ENCODE assay signal across 8 mouse cellular contexts in genomic region chr5:134175696-134176095, GRCm38 (mm10). TPM values are rescaled to one million over a fixed set of nuclear protein-coding genes. Genes with fewer than 3 reads are reported as not detected.
DNase-seq lines count a peak whose midpoint lies in the region; ATAC-seq and TF ChIP-seq lines count a peak whose summit lies in the region.

No protein-coding gene starts in this region.

- H3K4me3 ChIP-seq in cerebellum, adult 2 months (replicated peaks; ENCODE audit: insufficient read depth, low read depth, low read length), result peak overlapping the region; percentile 77
- peak overlapping the region; percentile 98 for H3K4me3 ChIP-seq in neural tube, embryonic 11.5 days (ENCODE audit: low read depth, low read length)
- H3K4me3 ChIP-seq in hindbrain, postnatal 0 days (ENCODE audit: low read length), result peak overlapping the region; percentile 96
- peak overlapping the region; percentile 96 for H3K4me3 ChIP-seq in midbrain, postnatal 0 days (ENCODE audit: low read depth, low read length)

- no peaks in the 10 kb centered on the region for H3K27me3 ChIP-seq in cerebellum, adult 2 months (ENCODE audit: control insufficient read depth, insufficient read depth, low read length)
- H3K27me3 ChIP-seq in neural tube, embryonic 11.5 days (ENCODE audit: control insufficient read depth, insufficient read depth, low read length), result no peaks in the 10 kb centered on the region
- H3K27me3 ChIP-seq in hindbrain, postnatal 0 days (ENCODE audit: insufficient read depth, low read length), result no peaks in the 10 kb centered on the region
- H3K27me3 ChIP-seq in midbrain, postnatal 0 days (ENCODE audit: insufficient read depth, low read length), result no peaks in the 10 kb centered on the region

- H3K36me3 ChIP-seq in neural tube, embryonic 11.5 days (ENCODE audit: control insufficient read depth, insufficient read depth, low read length), result no peaks in the 10 kb centered on the region; the same call in 1 of the 2 replicates
- no peaks in the 10 kb centered on the region for H3K36me3 ChIP-seq in hindbrain, postnatal 0 days (ENCODE audit: insufficient read depth, low read length)
- no peaks in the 10 kb centered on the region for H3K36me3 ChIP-seq in midbrain, postnatal 0 days (ENCODE audit: insufficient read depth, low read length)

- WGBS in cerebellum, adult 2 months, result 9% methylated on average over 10 of the region's 10 CpGs
- 8% methylated on average over 10 of the region's 10 CpGs for WGBS in neural tube, embryonic 11.5 days
- 10% methylated on average over 10 of the region's 10 CpGs for WGBS in hindbrain, postnatal 0 days
- 10% methylated on average over 10 of the region's 10 CpGs for WGBS in midbrain, postnatal 0 days

- no peak for DNase-seq in cerebellum, adult 2 months
- no peak for DNase-seq in cerebellum, postnatal 4 days (ENCODE audit: low spot score in 2 of 2)
- DNase-seq in neural tube, embryonic 11.5 days (ENCODE audit: low spot score), result peak; percentile 21
- DNase-seq in neural tube, embryonic 10.5 days (ENCODE audit: extremely low spot score, low spot score), result no peak
- DNase-seq in hindbrain, postnatal 0 days (ENCODE audit: low spot score), result no peak
- no peak for DNase-seq in midbrain, postnatal 0 days (ENCODE audit: low spot score)
- DNase-seq in left cerebral cortex, postnatal 4 days, result no peak

- peak overlapping the region; percentile 85 for H3K4me2 ChIP-seq in neural tube, embryonic 11.5 days (ENCODE audit: low read depth)
- H3K4me2 ChIP-seq in hindbrain, postnatal 0 days (ENCODE audit: low read depth, low read length), result peak overlapping the region; percentile 66
- H3K4me2 ChIP-seq in midbrain, postnatal 0 days (ENCODE audit: low read depth, low read length, poor library complexity, severe bottlenecking), result peak overlapping the region; percentile 88

- intact Hi-C loops in left cerebral cortex, postnatal 4 days (cut with DNase I), result no loop called here

- no peaks in the 10 kb centered on the region for H3K9me3 ChIP-seq in neural tube, embryonic 11.5 days (ENCODE audit: control insufficient read depth, low read length)
- H3K9me3 ChIP-seq in hindbrain, postnatal 0 days (ENCODE audit: low read length), result no peaks in the 10 kb centered on the region
- no peaks in the 10 kb centered on the region for H3K9me3 ChIP-seq in midbrain, postnatal 0 days (ENCODE audit: low read length)

- H3K27ac ChIP-seq in cerebellum, adult 2 months (ENCODE audit: insufficient read depth, low read length), result no peak overlapping the region
- H3K27ac ChIP-seq in neural tube, embryonic 11.5 days (ENCODE audit: low read depth, low read length), result no peak overlapping the region
- peak overlapping the region; percentile 86 for H3K27ac ChIP-seq in hindbrain, postnatal 0 days
- peak overlapping the region; percentile 87 for H3K27ac ChIP-seq in midbrain, postnatal 0 days (ENCODE audit: low read depth, low read length)

- H3K4me1 ChIP-seq in cerebellum, adult 2 months (ENCODE audit: control insufficient read depth, insufficient read depth, low read length), result no peaks in the 10 kb centered on the region; the same call in 1 of the 2 replicates
- peaks cover 11% of the 10 kb centered on the region for H3K4me1 ChIP-seq in neural tube, embryonic 11.5 days (ENCODE audit: control insufficient read depth, insufficient read depth, low read length)
- H3K4me1 ChIP-seq in hindbrain, postnatal 0 days (ENCODE audit: insufficient read depth, low read length), result peaks cover 4% of the 10 kb centered on the region; the same call in 1 of the 2 replicates
- 0 out of 2 replicates have a peak, but pooled peaks cover 2% of the 10 kb centered on the region for H3K4me1 ChIP-seq in midbrain, postnatal 0 days (ENCODE audit: insufficient read depth, low read length)

- ATAC-seq in neural tube, embryonic 11.5 days (ENCODE audit: insufficient read depth, low FRiP score, low TSS enrichment), result no peak
- no peak for ATAC-seq in hindbrain, postnatal 0 days
- ATAC-seq in midbrain, postnatal 0 days (ENCODE audit: low FRiP score), result no peak
- no peak for ATAC-seq in granulocyte monocyte progenitor cell, adult 5-6 weeks (replicated peaks; ENCODE audit: poor library complexity, severe bottlenecking)

- peak overlapping the region; percentile 76 for H3K9ac ChIP-seq in neural tube, embryonic 11.5 days (ENCODE audit: low read length)
- H3K9ac ChIP-seq in hindbrain, postnatal 0 days (replicated peaks; ENCODE audit: low read length), result peak overlapping the region; percentile 81
- peak overlapping the region; percentile 72 for H3K9ac ChIP-seq in midbrain, postnatal 0 days (replicated peaks; ENCODE audit: low read length, poor library complexity, severe bottlenecking)

- TF ChIP-seq CTCF in cerebellum, adult 2 months (IDR thresholded peaks at IDR 0.05; ENCODE audit: borderline replicate concordance, insufficient read depth, low read depth, low read length), result no peak
- no peak for TF ChIP-seq CTCF in hindbrain, postnatal 0 days (IDR thresholded peaks at IDR 0.05; ENCODE audit: low read depth)
- TF ChIP-seq CTCF in midbrain, postnatal 0 days (IDR thresholded peaks at IDR 0.05), result no peak

- TF ChIP-seq POLR2A in cerebellum, adult 2 months (IDR thresholded peaks at IDR 0.05; ENCODE audit: borderline replicate concordance, insufficient read depth, low read length), result no peak

RNA-seq across cellular contexts. Expression of gene Rcc1l, which starts 0.9 kb away (rescaled TPM):
- polyA plus RNA-seq in cerebellum, adult 2 months (2012; rRNA removed), result 15.7 and 16.5 TPM in 2 replicates
- polyA plus RNA-seq in neural tube, embryonic 11.5 days (2014; fragmentation: Nextera tagmentation; extraction: Ambion mirVana), result 23.6 and 25.4 TPM in 2 replicates
- 20.6 and 23.0 TPM in 2 replicates for total RNA-seq in hindbrain, postnatal 0 days (2014; rRNA removed)
- 21.5 and 21.7 TPM in 2 replicates for polyA plus RNA-seq in hindbrain, postnatal 0 days (2015; fragmentation: Nextera tagmentation; extraction: Ambion mirVana)
- total RNA-seq in midbrain, postnatal 0 days (2014; rRNA removed), result 15.1 and 16.2 TPM in 2 replicates
- polyA plus RNA-seq in midbrain, postnatal 0 days (2015; fragmentation: Nextera tagmentation; extraction: Ambion mirVana), result 20.1 and 21.2 TPM in 2 replicates
- 22.9 and 25.7 TPM in 2 replicates for total RNA-seq in granulocyte monocyte progenitor cell, adult 5-6 weeks (2014; fragmentation: Nextera tagmentation)
- total RNA-seq in granulocyte monocyte progenitor cell, adult 5-6 weeks (2017), result 8.7 and 9.7 TPM in 2 replicates
- 10 to 100 TPM; 21.2 to 23.2 TPM for total RNA-seq in left cerebral cortex, postnatal 4 days (2021)

RNA-seq across cellular contexts. Expression of gene Gtf2ird2, which starts 8.1 kb away (rescaled TPM):
- 17.6 and 18.4 TPM in 2 replicates for polyA plus RNA-seq in cerebellum, adult 2 months (2012; rRNA removed)
- polyA plus RNA-seq in neural tube, embryonic 11.5 days (2014; fragmentation: Nextera tagmentation; extraction: Ambion mirVana), result 6.9 and 8.6 TPM in 2 replicates
- total RNA-seq in hindbrain, postnatal 0 days (2014; rRNA removed), result 14.6 and 19.7 TPM in 2 replicates
- 11.6 and 12.6 TPM in 2 replicates for polyA plus RNA-seq in hindbrain, postnatal 0 days (2015; fragmentation: Nextera tagmentation; extraction: Ambion mirVana)
- total RNA-seq in midbrain, postnatal 0 days (2014; rRNA removed), result 17.3 and 27.0 TPM in 2 replicates
- polyA plus RNA-seq in midbrain, postnatal 0 days (2015; fragmentation: Nextera tagmentation; extraction: Ambion mirVana), result 14.7 and 15.5 TPM in 2 replicates
- 1.3 and 15.1 TPM in 2 replicates for total RNA-seq in granulocyte monocyte progenitor cell, adult 5-6 weeks (2014; fragmentation: Nextera tagmentation)
- total RNA-seq in granulocyte monocyte progenitor cell, adult 5-6 weeks (2017), result 3.9 and 5.0 TPM in 2 replicates
- 10 to 100 TPM; 16.5 to 19.4 TPM for total RNA-seq in left cerebral cortex, postnatal 4 days (2021)

RNA-seq across cellular contexts. Expression of gene Ncf1, which starts 53.7 kb away (rescaled TPM):
- 2.5 and 3.0 TPM in 2 replicates for polyA plus RNA-seq in cerebellum, adult 2 months (2012; rRNA removed)
- polyA plus RNA-seq in neural tube, embryonic 11.5 days (2014; fragmentation: Nextera tagmentation; extraction: Ambion mirVana), result 2.5 and 3.1 TPM in 2 replicates
- 2.8 and 4.9 TPM in 2 replicates for total RNA-seq in hindbrain, postnatal 0 days (2014; rRNA removed)
- polyA plus RNA-seq in hindbrain, postnatal 0 days (2015; fragmentation: Nextera tagmentation; extraction: Ambion mirVana), result 2.0 and 2.3 TPM in 2 replicates
- total RNA-seq in midbrain, postnatal 0 days (2014; rRNA removed), result 4.3 and 9.2 TPM in 2 replicates
- 2.1 and 2.2 TPM in 2 replicates for polyA plus RNA-seq in midbrain, postnatal 0 days (2015; fragmentation: Nextera tagmentation; extraction: Ambion mirVana)
- 163 and 170 TPM in 2 replicates for total RNA-seq in granulocyte monocyte progenitor cell, adult 5-6 weeks (2014; fragmentation: Nextera tagmentation)
- 165 and 177 TPM in 2 replicates for total RNA-seq in granulocyte monocyte progenitor cell, adult 5-6 weeks (2017)
- total RNA-seq in left cerebral cortex, postnatal 4 days (2021), result 1 to 10 TPM; 2.5 to 3.7 TPM

Comparison
In these comparisons a context has a peak if more than half of its experiments do, and no peak if none do; other contexts are left out.
1. H3K27ac ChIP-seq: peak in hindbrain, postnatal 0 days (single experiment) and midbrain, postnatal 0 days (single experiment); none in cerebellum, adult 2 months (single experiment) and neural tube, embryonic 11.5 days (single experiment).
2. RNA of gene Ncf1, which starts 53.7 kb away (total RNA-seq): 163 to 177 TPM in granulocyte monocyte progenitor cell, adult 5-6 weeks; 2.8 to 4.9 TPM in hindbrain, postnatal 0 days, 4.3 to 9.2 TPM in midbrain, postnatal 0 days and 2.5 to 3.7 TPM in left cerebral cortex, postnatal 4 days; every median in the first group is over 10 times any median in the second.
3. Peak in every context shown above with its lines, with median percentiles within 50 percentile points of each other: H3K4me3 ChIP-seq, H3K4me2 ChIP-seq and H3K9ac ChIP-seq.